ENCODE assay signal across 25 mouse cellular contexts in genomic region chrX:101396459-101396858, GRCm38 (mm10). TPM values are rescaled to one million over a fixed set of nuclear protein-coding genes. Genes with fewer than 3 reads are reported as not detected.
DNase-seq lines count a peak whose midpoint lies in the region; ATAC-seq lines count a peak whose summit lies in the region.
"Had no signal": no experiment of that assay in that cellular context is flagged by ENCODE, and none has a peak within 500 bp of the region (broad histone marks: within the 10 kb centered on the region; RNA-seq: fewer than 3 reads in every experiment).

No protein-coding gene starts in this region.

- DNase-seq in midbrain, embryonic 10.5 days (ENCODE audit: low spot score) = peak; percentile 24
- DNase-seq in ES-E14 (ENCODE audit: low read depth, low spot score) = peak; percentile 82
- DNase-seq in embryonic facial prominence, embryonic 11.5 days (ENCODE audit: low spot score) = peak; percentile 3
- DNase-seq in lung, adult 18-20 months = no peak
- DNase-seq: adrenal gland, postnatal 36 days; B cell, adult 2 months; cerebellum, adult 11-12 months; cerebellum, postnatal 14 days; gastrocnemius, adult 2 months; heart, postnatal 10 days; kidney, postnatal 4 days; layer of hippocampus, adult 9-11 months; liver, embryonic 13.5 days; right cerebral cortex, adult 18-20 months had no signal

- no peaks in the 10 kb centered on the region for H3K4me1 ChIP-seq in forebrain, embryonic 13.5 days
- no peaks in the 10 kb centered on the region for H3K4me1 ChIP-seq in forebrain, embryonic 16.5 days (replicated peaks; ENCODE audit: control insufficient read depth, insufficient read depth, low read length)
- H3K4me1 ChIP-seq in midbrain, embryonic 10.5 days = peaks cover 11% of the 10 kb centered on the region
- no peaks in the 10 kb centered on the region for H3K4me1 ChIP-seq in midbrain, embryonic 16.5 days (ENCODE audit: control insufficient read depth, insufficient read depth, low read length)
- H3K4me1 ChIP-seq in ES-E14 (ENCODE audit: control insufficient read depth in 2 of 2, insufficient read depth in 2 of 2, low read length in 2 of 2, poor library complexity in 1 of 2) = peaks cover 1 to 5% of the 10 kb centered on the region in 2 experiments; a peak in 2 of 4 replicates
- no peaks in the 10 kb centered on the region for H3K4me1 ChIP-seq in embryonic facial prominence, embryonic 11.5 days (ENCODE audit: control insufficient read depth, insufficient read depth, low read length)
- H3K4me1 ChIP-seq: intestine, embryonic 15.5 days; limb, embryonic 12.5 days; liver, embryonic 13.5 days; lung, embryonic 15.5 days had no signal

- no peak for ATAC-seq in forebrain, embryonic 13.5 days
- no peak for ATAC-seq in forebrain, embryonic 16.5 days
- ATAC-seq in midbrain, embryonic 16.5 days = no peak
- no peak for ATAC-seq in embryonic facial prominence, embryonic 11.5 days (replicated peaks; ENCODE audit: insufficient number of reproducible peaks, low FRiP score, low TSS enrichment, low read depth)
- ATAC-seq: intestine, embryonic 15.5 days had no signal

- in situ Hi-C loops in ES-E14 (cut with MboI; ENCODE audit: low sequenced_read_pairs in 2 of 2, unreplicated experiment in 2 of 2) = no loop called here

- no peak overlapping the region for H3K9ac ChIP-seq in forebrain, embryonic 13.5 days
- H3K9ac ChIP-seq in forebrain, embryonic 16.5 days (replicated peaks; ENCODE audit: low read depth, low read length) = no peak overlapping the region
- H3K9ac ChIP-seq in midbrain, embryonic 16.5 days (ENCODE audit: low read depth, low read length) = no peak overlapping the region
- H3K9ac ChIP-seq in ES-E14 (ENCODE audit: insufficient read depth, low read depth, low read length, poor library complexity, severe bottlenecking) = no peak overlapping the region
- no peak overlapping the region for H3K9ac ChIP-seq in embryonic facial prominence, embryonic 11.5 days (replicated peaks; ENCODE audit: low read length)
- H3K9ac ChIP-seq: hindbrain, embryonic 14.5 days; intestine, embryonic 15.5 days; limb, embryonic 12.5 days; liver, embryonic 13.5 days; lung, embryonic 15.5 days had no signal

- H3K4me2 ChIP-seq in forebrain, embryonic 13.5 days = 0 out of 2 replicates have a peak overlapping the region, but pooled peaks have one; percentile 4
- no peak overlapping the region for H3K4me2 ChIP-seq in forebrain, embryonic 16.5 days (ENCODE audit: low read length)
- no peak overlapping the region for H3K4me2 ChIP-seq in midbrain, embryonic 16.5 days (ENCODE audit: low read length)
- H3K4me2 ChIP-seq in embryonic facial prominence, embryonic 11.5 days (ENCODE audit: low read depth, low read length) = no peak overlapping the region
- H3K4me2 ChIP-seq: hindbrain, embryonic 14.5 days; intestine, embryonic 15.5 days; limb, embryonic 12.5 days; liver, embryonic 13.5 days; lung, embryonic 15.5 days had no signal

- no peaks in the 10 kb centered on the region for H3K9me3 ChIP-seq in forebrain, embryonic 13.5 days (replicated peaks)
- H3K9me3 ChIP-seq in forebrain, embryonic 16.5 days (ENCODE audit: control insufficient read depth, low read length) = no peaks in the 10 kb centered on the region
- no peaks in the 10 kb centered on the region for H3K9me3 ChIP-seq in midbrain, embryonic 10.5 days (replicated peaks)
- H3K9me3 ChIP-seq in midbrain, embryonic 16.5 days (replicated peaks; ENCODE audit: control insufficient read depth, low read length, poor library complexity, severe bottlenecking) = no peaks in the 10 kb centered on the region
- H3K9me3 ChIP-seq in ES-E14 (ENCODE audit: control insufficient read depth, insufficient read depth, low read depth, low read length) = no peaks in the 10 kb centered on the region
- H3K9me3 ChIP-seq in embryonic facial prominence, embryonic 11.5 days (replicated peaks; ENCODE audit: control insufficient read depth, low read length) = no peaks in the 10 kb centered on the region
- H3K9me3 ChIP-seq: intestine, embryonic 15.5 days; limb, embryonic 12.5 days; liver, embryonic 13.5 days; lung, embryonic 15.5 days had no signal

- no peak overlapping the region for H3K27ac ChIP-seq in forebrain, embryonic 13.5 days
- H3K27ac ChIP-seq in forebrain, embryonic 16.5 days (ENCODE audit: low read length) = no peak overlapping the region
- H3K27ac ChIP-seq in midbrain, embryonic 10.5 days (replicated peaks) = no peak overlapping the region
- no peak overlapping the region for H3K27ac ChIP-seq in midbrain, embryonic 16.5 days (ENCODE audit: low read length)
- peak overlapping the region; percentile 83; the same call in 1 of the 2 replicates for H3K27ac ChIP-seq in ES-E14 (ENCODE audit: insufficient read depth, low read depth, low read length, poor library complexity, severe bottlenecking)
- H3K27ac ChIP-seq in embryonic facial prominence, embryonic 11.5 days (replicated peaks; ENCODE audit: low read depth, low read length) = no peak overlapping the region
- H3K27ac ChIP-seq: gastrocnemius, adult 2 months; hindbrain, embryonic 14.5 days; intestine, embryonic 15.5 days; left cerebral cortex, adult 2 months; limb, embryonic 12.5 days; liver, embryonic 13.5 days; lung, embryonic 15.5 days; macrophage; stomach, postnatal 0 days had no signal

- no peak overlapping the region for H3K4me3 ChIP-seq in forebrain, embryonic 13.5 days
- no peak overlapping the region for H3K4me3 ChIP-seq in forebrain, embryonic 16.5 days (replicated peaks; ENCODE audit: low read length)
- peak overlapping the region; percentile 33 for H3K4me3 ChIP-seq in midbrain, embryonic 10.5 days
- no peak overlapping the region for H3K4me3 ChIP-seq in midbrain, embryonic 16.5 days (ENCODE audit: low read depth, low read length)
- no peak overlapping the region for H3K4me3 ChIP-seq in ES-E14 (ENCODE audit: insufficient read depth in 1 of 2, low read depth in 1 of 2, low read length in 2 of 2, poor library complexity in 1 of 2, severe bottlenecking in 1 of 2)
- H3K4me3 ChIP-seq in embryonic facial prominence, embryonic 11.5 days (ENCODE audit: low read depth, low read length) = no peak overlapping the region
- H3K4me3 ChIP-seq: gastrocnemius, adult 2 months; intestine, embryonic 15.5 days; left cerebral cortex, adult 2 months; limb, embryonic 12.5 days; liver, embryonic 13.5 days; lung, embryonic 15.5 days had no signal

- H3K27me3 ChIP-seq in forebrain, embryonic 13.5 days = peaks cover 20% of the 10 kb centered on the region
- peaks cover 11% of the 10 kb centered on the region for H3K27me3 ChIP-seq in forebrain, embryonic 16.5 days (replicated peaks; ENCODE audit: control insufficient read depth, insufficient read depth, low read length)
- H3K27me3 ChIP-seq in midbrain, embryonic 10.5 days (ENCODE audit: low read depth, poor library complexity, severe bottlenecking) = peaks cover 91% of the 10 kb centered on the region
- H3K27me3 ChIP-seq in midbrain, embryonic 16.5 days (ENCODE audit: control insufficient read depth, insufficient read depth, low read depth, low read length) = peaks cover 4% of the 10 kb centered on the region
- H3K27me3 ChIP-seq in embryonic facial prominence, embryonic 11.5 days (ENCODE audit: control insufficient read depth, insufficient read depth, low read length) = peaks cover 9% of the 10 kb centered on the region; the same call in 1 of the 2 replicates

- H3K36me3 ChIP-seq in forebrain, embryonic 13.5 days (ENCODE audit: poor library complexity, severe bottlenecking) = no peaks in the 10 kb centered on the region
- no peaks in the 10 kb centered on the region for H3K36me3 ChIP-seq in forebrain, embryonic 16.5 days (ENCODE audit: control insufficient read depth, insufficient read depth)
- no peaks in the 10 kb centered on the region for H3K36me3 ChIP-seq in midbrain, embryonic 10.5 days
- H3K36me3 ChIP-seq in midbrain, embryonic 16.5 days (ENCODE audit: control insufficient read depth, insufficient read depth, low read length) = no peaks in the 10 kb centered on the region
- no peaks in the 10 kb centered on the region for H3K36me3 ChIP-seq in ES-E14 (ENCODE audit: control insufficient read depth, insufficient read depth, low read length, poor library complexity, severe bottlenecking)
- no peaks in the 10 kb centered on the region for H3K36me3 ChIP-seq in embryonic facial prominence, embryonic 11.5 days (replicated peaks; ENCODE audit: control insufficient read depth, insufficient read depth, low read depth, low read length)
- H3K36me3 ChIP-seq: intestine, embryonic 15.5 days; limb, embryonic 12.5 days; liver, embryonic 13.5 days; lung, embryonic 15.5 days had no signal

- 18% methylated on average over 11 of the region's 11 CpGs for WGBS in forebrain, embryonic 13.5 days
- 14% methylated on average over 8 of the region's 11 CpGs for WGBS in forebrain, embryonic 16.5 days
- 27% methylated on average over 11 of the region's 11 CpGs for WGBS in midbrain, embryonic 10.5 days
- WGBS in midbrain, embryonic 16.5 days = 18% methylated on average over 11 of the region's 11 CpGs
- 34% methylated on average over 8 of the region's 11 CpGs for WGBS in embryonic facial prominence, embryonic 11.5 days

RNA-seq across cellular contexts. Expression of gene Gjb1, which starts 20.3 kb away (rescaled TPM):
- polyA plus RNA-seq in forebrain, embryonic 13.5 days (2015; fragmentation: Nextera tagmentation; extraction: Ambion mirVana) = 0.23 and 0.25 TPM in 2 replicates
- polyA plus RNA-seq in forebrain, embryonic 16.5 days (2015; fragmentation: Nextera tagmentation; extraction: Ambion mirVana) = 0.81 and 0.84 TPM in 2 replicates
- polyA plus RNA-seq in midbrain, embryonic 10.5 days (2016; fragmentation: Nextera tagmentation; extraction: Ambion mirVana) = not detected in 2 replicates
- 1.3 TPM in 2 replicates for polyA plus RNA-seq in midbrain, embryonic 16.5 days (2015; fragmentation: Nextera tagmentation; extraction: Ambion mirVana)
- total RNA-seq in ES-E14 (2012; rRNA removed) = 6.3 and 16.9 TPM in 2 replicates
- 0.18 and 0.40 TPM in 2 replicates for polyA plus RNA-seq in embryonic facial prominence, embryonic 11.5 days (2014; fragmentation: Nextera tagmentation; extraction: Ambion mirVana)
- total RNA-seq: heart, postnatal 10 days had no signal
- polyA plus RNA-seq: limb, embryonic 12.5 days; macrophage; neural tube, embryonic 11.5 days had no signal

RNA-seq across cellular contexts. Expression of gene Zmym3, which starts 24.2 kb away (rescaled TPM):
- polyA plus RNA-seq in forebrain, embryonic 13.5 days (2015; fragmentation: Nextera tagmentation; extraction: Ambion mirVana) = 39.9 and 46.6 TPM in 2 replicates
- 66.6 and 89.2 TPM in 2 replicates for polyA plus RNA-seq in forebrain, embryonic 16.5 days (2015; fragmentation: Nextera tagmentation; extraction: Ambion mirVana)
- polyA plus RNA-seq in midbrain, embryonic 10.5 days (2016; fragmentation: Nextera tagmentation; extraction: Ambion mirVana) = 16.6 and 22.3 TPM in 2 replicates
- 110 and 119 TPM in 2 replicates for polyA plus RNA-seq in midbrain, embryonic 16.5 days (2015; fragmentation: Nextera tagmentation; extraction: Ambion mirVana)
- 53.9 and 62.5 TPM in 2 replicates for total RNA-seq in ES-E14 (2012; rRNA removed)
- 25.2 and 26.2 TPM in 2 replicates for polyA plus RNA-seq in embryonic facial prominence, embryonic 11.5 days (2014; fragmentation: Nextera tagmentation; extraction: Ambion mirVana)

RNA-seq across cellular contexts. Expression of gene Nono, which starts 32.7 kb away (rescaled TPM):
- 558 and 566 TPM in 2 replicates for polyA plus RNA-seq in forebrain, embryonic 13.5 days (2015; fragmentation: Nextera tagmentation; extraction: Ambion mirVana)
- polyA plus RNA-seq in forebrain, embryonic 16.5 days (2015; fragmentation: Nextera tagmentation; extraction: Ambion mirVana) = 456 and 481 TPM in 2 replicates
- polyA plus RNA-seq in midbrain, embryonic 10.5 days (2016; fragmentation: Nextera tagmentation; extraction: Ambion mirVana) = 618 and 658 TPM in 2 replicates
- 292 and 324 TPM in 2 replicates for polyA plus RNA-seq in midbrain, embryonic 16.5 days (2015; fragmentation: Nextera tagmentation; extraction: Ambion mirVana)
- 259 and 271 TPM in 2 replicates for total RNA-seq in ES-E14 (2012; rRNA removed)
- 682 and 720 TPM in 2 replicates for polyA plus RNA-seq in embryonic facial prominence, embryonic 11.5 days (2014; fragmentation: Nextera tagmentation; extraction: Ambion mirVana)

RNA-seq across cellular contexts. Expression of gene Itgb1bp2, which starts 52.4 kb away (rescaled TPM):
- 2.8 and 3.1 TPM in 2 replicates for polyA plus RNA-seq in forebrain, embryonic 13.5 days (2015; fragmentation: Nextera tagmentation; extraction: Ambion mirVana)
- polyA plus RNA-seq in forebrain, embryonic 16.5 days (2015; fragmentation: Nextera tagmentation; extraction: Ambion mirVana) = 1.4 and 3.1 TPM in 2 replicates
- 2.3 and 2.7 TPM in 2 replicates for polyA plus RNA-seq in midbrain, embryonic 10.5 days (2016; fragmentation: Nextera tagmentation; extraction: Ambion mirVana)
- polyA plus RNA-seq in midbrain, embryonic 16.5 days (2015; fragmentation: Nextera tagmentation; extraction: Ambion mirVana) = 1.2 and 2.1 TPM in 2 replicates
- 2.2 and 2.8 TPM in 2 replicates for total RNA-seq in ES-E14 (2012; rRNA removed)
- polyA plus RNA-seq in embryonic facial prominence, embryonic 11.5 days (2014; fragmentation: Nextera tagmentation; extraction: Ambion mirVana) = 1.3 and 2.5 TPM in 2 replicates
- polyA plus RNA-seq: macrophage had no signal

Comparison
In these comparisons a context has a peak if more than half of its experiments do, and no peak if none do; other contexts are left out.
1. DNase-seq: peak in midbrain, embryonic 10.5 days (single experiment), ES-E14 (single experiment) and embryonic facial prominence, embryonic 11.5 days (single experiment); none in lung, adult 18-20 months (0 of 2).